Mouse (Mus musculus): ENCODE results near the gene Dgkb. TPM values are rescaled to one million over a fixed set of nuclear protein-coding genes. Genes with fewer than 3 reads are reported as not detected.

The Dgkb gene
- total and polyA plus RNA-seq, 2 experiments from 2014 or later = 9.9 to 13.5 TPM

GRCm38 (mm10) chr12:37891336-37891735 lies 73.8 kb downstream of the Dgkb start:
- 92% methylated on average over 3 of the region's 3 CpGs for WGBS
- DNase-seq (no peak), ATAC-seq (no peak)

DNA sequence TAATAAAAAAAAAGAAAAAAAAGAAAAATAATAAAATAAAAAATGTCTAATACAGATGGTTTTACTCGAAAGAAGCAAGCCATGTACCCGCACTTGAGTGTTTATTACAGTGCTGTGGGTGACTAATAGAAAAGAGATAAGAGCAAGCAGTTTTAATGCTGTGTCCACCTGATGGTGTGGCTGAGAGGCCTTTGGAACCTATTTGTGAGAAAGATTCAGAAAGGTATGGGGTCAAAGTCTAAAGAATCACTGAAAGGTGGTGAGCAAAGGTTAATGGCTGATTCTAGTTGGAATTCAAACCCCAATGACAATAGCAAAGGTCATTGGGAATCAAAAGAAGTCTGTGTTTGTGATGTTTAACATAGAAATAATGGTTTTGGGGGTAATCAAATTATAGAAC lies 124.6 kb downstream of the Dgkb start:
- DNase-seq = no peak
- Histone ChIP-seq H3K4me3 (ENCODE audit: low read depth, low read length) (no peak overlapping the region), H3K9ac (no peak overlapping the region), H3K4me1 (ENCODE audit: insufficient read depth) (no peaks in the 10 kb centered on the region), H3K27ac (ENCODE audit: low read depth, low read length) (no peak overlapping the region), H3K27me3 (ENCODE audit: insufficient read depth, low read length) (no peaks in the 10 kb centered on the region), H3K36me3 (ENCODE audit: insufficient read depth) (no peaks in the 10 kb centered on the region), H3K9me3 (ENCODE audit: low read length) (no peaks in the 10 kb centered on the region), H3K4me2 (ENCODE audit: low read depth) (no peak overlapping the region)
- no peak for TF ChIP-seq CTCF (IDR thresholded peaks at IDR 0.05; ENCODE audit: low read depth)
- no peak for ATAC-seq
- whole genome bisulfite sequencing = 98% methylated on average over 2 of the region's 2 CpGs

More at GRCm38 (mm10) chr12:37891336-37891735, 73.8 kb downstream of the Dgkb start:
- no peaks in the 10 kb centered on the region for H3K36me3 ChIP-seq (ENCODE audit: insufficient read depth)
- H3K9ac ChIP-seq = no peak overlapping the region
- H3K27ac ChIP-seq (ENCODE audit: low read depth, low read length) = no peak overlapping the region
- no peaks in the 10 kb centered on the region for H3K9me3 ChIP-seq (ENCODE audit: low read length)
- H3K4me2 ChIP-seq (ENCODE audit: low read depth) = no peak overlapping the region
- no peak for TF ChIP-seq CTCF (IDR thresholded peaks at IDR 0.05; ENCODE audit: low read depth)
- H3K27me3 ChIP-seq (ENCODE audit: insufficient read depth, low read length) = no peaks in the 10 kb centered on the region
- H3K4me1 ChIP-seq (ENCODE audit: insufficient read depth) = no peaks in the 10 kb centered on the region
- no peak overlapping the region for H3K4me3 ChIP-seq (ENCODE audit: low read depth, low read length)

GRCm38 (mm10) chr12:37956193-37956592 lies 138.7 kb downstream of the Dgkb start:
- H3K27me3 ChIP-seq (ENCODE audit: insufficient read depth, low read length) = no peaks in the 10 kb centered on the region
- no peak for ATAC-seq

DNA sequence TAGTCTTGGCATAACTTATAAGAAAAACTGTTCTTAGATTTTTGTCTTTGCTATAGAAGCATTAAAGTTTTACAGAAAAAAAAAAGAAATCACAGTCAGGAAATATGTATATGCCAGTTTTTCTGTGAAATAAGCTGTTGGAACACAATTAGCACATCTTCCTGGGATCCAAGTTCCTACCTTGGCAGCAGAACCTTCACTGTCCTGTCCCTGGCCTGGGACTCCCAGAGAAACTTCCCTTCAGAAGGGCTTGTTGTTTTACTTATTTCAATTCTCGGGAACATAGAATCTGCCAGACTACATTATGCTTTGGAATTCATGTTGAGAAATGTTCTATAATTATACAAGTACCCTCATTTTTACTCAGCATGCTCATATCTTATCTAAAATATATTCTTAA lies 154.0 kb downstream of the Dgkb start:
- peak; percentile 58 for DNase-seq
- Histone ChIP-seq H3K4me3 (ENCODE audit: low read depth, low read length) (no peak overlapping the region), H3K9ac (no peak overlapping the region), H3K4me1 (ENCODE audit: insufficient read depth) (no peaks in the 10 kb centered on the region), H3K36me3 (ENCODE audit: insufficient read depth) (no peaks in the 10 kb centered on the region), H3K27ac (ENCODE audit: low read depth, low read length) (no peak overlapping the region), H3K9me3 (ENCODE audit: low read length) (no peaks in the 10 kb centered on the region), H3K4me2 (ENCODE audit: low read depth) (no peak overlapping the region), H3K27me3 (ENCODE audit: insufficient read depth, low read length) (no peaks in the 10 kb centered on the region)
- ATAC-seq = peak; percentile 63; the same call in 1 of the 2 replicates
- WGBS = 69% methylated on average over 1 of the region's 1 CpGs
- no peak for TF ChIP-seq CTCF (IDR thresholded peaks at IDR 0.05; ENCODE audit: low read depth)

More at GRCm38 (mm10) chr12:37956193-37956592, 138.7 kb downstream of the Dgkb start:
- Histone ChIP-seq H3K9ac (no peak overlapping the region), H3K4me3 (ENCODE audit: low read depth, low read length) (no peak overlapping the region), H3K4me1 (ENCODE audit: insufficient read depth) (no peaks in the 10 kb centered on the region), H3K4me2 (ENCODE audit: low read depth) (no peak overlapping the region), H3K27ac (ENCODE audit: low read depth, low read length) (no peak overlapping the region), H3K36me3 (ENCODE audit: insufficient read depth) (no peaks in the 10 kb centered on the region), H3K9me3 (ENCODE audit: low read length) (0 out of 2 replicates have a peak, but pooled peaks cover 3% of the 10 kb centered on the region)
- DNase-seq = no peak
- WGBS = 84% methylated on average over 4 of the region's 4 CpGs
- TF ChIP-seq CTCF (IDR thresholded peaks at IDR 0.05; ENCODE audit: low read depth) = no peak

DNA sequence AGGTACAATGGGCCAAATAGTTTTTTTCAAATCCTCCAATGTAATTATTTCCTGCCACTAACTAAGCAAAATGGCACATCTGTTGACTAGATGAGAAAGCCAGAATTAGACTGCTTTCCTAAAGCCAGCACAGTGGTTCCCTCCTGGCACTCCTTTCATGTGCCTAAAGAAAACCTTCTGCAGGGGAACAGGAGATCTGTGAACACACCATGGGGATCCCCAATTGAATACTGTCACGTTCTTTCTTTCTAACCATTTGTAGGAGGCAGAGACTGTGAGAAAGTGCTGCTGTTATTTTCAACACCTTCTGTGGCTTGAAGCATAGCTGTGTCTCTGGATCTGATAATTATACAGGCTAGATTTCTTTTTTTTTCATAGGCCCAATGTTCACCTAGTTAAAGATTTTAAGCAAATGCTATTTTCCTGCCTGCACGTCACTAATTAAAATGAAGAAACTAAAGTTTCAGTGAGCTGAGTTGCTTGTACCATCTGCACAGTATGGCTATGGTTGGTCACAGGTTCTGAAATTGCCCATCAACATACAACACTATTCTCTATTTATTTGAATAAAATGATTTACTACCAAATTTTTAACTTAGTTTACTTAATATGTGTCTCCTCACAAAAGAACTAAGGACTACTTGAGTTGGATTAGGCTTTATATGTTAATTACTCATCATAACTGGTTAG lies 161.1 kb downstream of the Dgkb start:
- no peaks in the 10 kb centered on the region for H3K9me3 ChIP-seq (ENCODE audit: low read length)
- H3K9ac ChIP-seq = no peak overlapping the region
- H3K4me1 ChIP-seq (ENCODE audit: insufficient read depth) = no peaks in the 10 kb centered on the region
- no peak overlapping the region for H3K4me3 ChIP-seq (ENCODE audit: low read depth, low read length)
- DNase-seq (peak; percentile 45), ATAC-seq (peak; percentile 67)
- no peak overlapping the region for H3K4me2 ChIP-seq (ENCODE audit: low read depth)
- H3K36me3 ChIP-seq (ENCODE audit: insufficient read depth) = no peaks in the 10 kb centered on the region
- TF ChIP-seq CTCF (IDR thresholded peaks at IDR 0.05; ENCODE audit: low read depth) = no peak
- H3K27ac ChIP-seq (ENCODE audit: low read depth, low read length) = peak overlapping the region; percentile 30; the same call in 1 of the 2 replicates
- 18% methylated on average over 2 of the region's 2 CpGs for WGBS
- no peaks in the 10 kb centered on the region for H3K27me3 ChIP-seq (ENCODE audit: insufficient read depth, low read length)

DNA sequence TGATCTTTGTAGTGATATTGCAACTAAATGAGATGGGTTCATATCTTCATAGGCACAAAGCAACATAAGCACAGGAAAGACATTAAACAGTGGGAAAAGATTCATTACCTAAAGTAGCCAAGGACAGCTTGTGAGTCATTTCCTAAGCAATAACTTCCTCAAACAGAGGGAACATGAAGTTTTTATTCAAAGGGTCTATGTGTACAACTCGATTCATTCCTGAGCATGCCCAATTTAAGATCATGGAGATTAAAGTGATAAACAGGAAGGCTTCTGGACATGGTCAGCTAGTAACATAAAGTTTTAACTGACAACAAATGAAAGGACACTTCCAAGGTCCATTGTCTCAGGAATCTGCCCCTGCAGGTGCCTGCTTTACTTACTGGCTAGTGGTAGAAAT lies 167.8 kb downstream of the Dgkb start:
- H3K4me1 ChIP-seq (ENCODE audit: insufficient read depth) = no peaks in the 10 kb centered on the region
- no peaks in the 10 kb centered on the region for H3K9me3 ChIP-seq (ENCODE audit: low read length)
- no peak for ATAC-seq
- H3K4me3 ChIP-seq (ENCODE audit: low read depth, low read length) = no peak overlapping the region
- no peak for DNase-seq
- H3K4me2 ChIP-seq (ENCODE audit: low read depth) = no peak overlapping the region
- H3K27me3 ChIP-seq (ENCODE audit: insufficient read depth, low read length) = no peaks in the 10 kb centered on the region
- H3K27ac ChIP-seq (ENCODE audit: low read depth, low read length) = no peak overlapping the region
- no peak overlapping the region for H3K9ac ChIP-seq
- no peaks in the 10 kb centered on the region for H3K36me3 ChIP-seq (ENCODE audit: insufficient read depth)
- 73% methylated on average over 1 of the region's 1 CpGs for WGBS
- TF ChIP-seq CTCF (IDR thresholded peaks at IDR 0.05; ENCODE audit: low read depth) = no peak

DNA sequence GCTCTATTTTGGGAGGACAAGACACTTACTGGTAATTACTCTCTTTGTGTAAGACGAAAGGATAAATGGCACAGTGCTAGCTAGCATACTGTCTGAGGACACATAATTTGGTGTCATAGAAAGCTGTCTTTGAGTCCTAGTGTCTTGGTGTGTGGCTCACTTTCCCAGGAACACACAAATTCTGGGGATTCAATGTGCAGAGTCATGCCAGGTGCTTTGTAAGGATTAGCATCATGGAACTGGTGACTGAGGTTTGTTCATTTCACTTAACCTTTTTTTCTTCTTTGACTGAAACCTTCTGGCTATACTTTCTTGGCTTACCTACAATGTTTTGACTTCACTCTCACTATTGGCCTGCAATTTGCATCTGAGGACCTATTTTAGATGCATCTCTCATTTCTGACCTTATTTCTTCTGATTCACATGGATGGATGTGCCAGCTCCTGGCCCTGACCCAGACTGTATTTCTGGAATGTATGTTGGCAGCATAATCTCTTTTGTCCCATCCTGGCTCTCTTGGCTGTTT lies 170.6 kb downstream of the Dgkb start:
- ATAC-seq (peak; percentile 90), DNase-seq (peak; percentile 56)
- Histone ChIP-seq H3K36me3 (ENCODE audit: insufficient read depth) (no peaks in the 10 kb centered on the region), H3K4me1 (ENCODE audit: insufficient read depth) (no peaks in the 10 kb centered on the region), H3K9ac (no peak overlapping the region), H3K9me3 (ENCODE audit: low read length) (no peaks in the 10 kb centered on the region), H3K27ac (ENCODE audit: low read depth, low read length) (0 out of 2 replicates have a peak overlapping the region, but pooled peaks have one; percentile 21), H3K27me3 (ENCODE audit: insufficient read depth, low read length) (no peaks in the 10 kb centered on the region), H3K4me2 (ENCODE audit: low read depth) (no peak overlapping the region), H3K4me3 (ENCODE audit: low read depth, low read length) (no peak overlapping the region)
- TF ChIP-seq CTCF (IDR thresholded peaks at IDR 0.05; ENCODE audit: low read depth) = no peak
- WGBS = 19% methylated on average over 1 of the region's 1 CpGs
